Mouse (Mus musculus): ENCODE measurements around the gene Gm2075.
"Not testable (repeated sequence)": the region's sequence is repeated elsewhere in the genome, so short reads cannot be mapped to it uniquely, and the experiment has no call there.

Gene Gm2075

DNA sequence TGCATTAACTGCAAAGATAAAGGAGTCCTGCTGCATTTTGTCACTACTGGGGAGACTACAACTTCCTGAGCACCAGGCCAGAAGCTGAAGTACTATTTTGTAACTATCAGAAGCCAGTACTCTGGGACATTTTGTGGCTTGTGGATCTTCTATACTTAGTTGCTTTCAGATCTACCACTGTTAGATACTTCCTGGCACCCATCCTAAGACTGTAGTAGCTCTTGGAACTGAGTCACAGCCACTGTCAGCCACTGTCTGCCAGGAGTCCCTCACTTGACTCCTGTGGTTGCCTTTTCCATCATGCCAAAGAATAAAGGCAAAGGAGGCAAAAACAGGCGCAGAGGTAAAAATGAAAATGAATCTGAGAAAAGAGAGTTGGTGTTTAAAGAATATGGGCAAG is at the start of gene Gm2075:
Gene Gm2075, plus strand, starts transcription at position 301 of the 400 bp plus-strand sequence.
- not testable (repeated sequence) for DNase-seq (ENCODE audit: low spot score)

DNA sequence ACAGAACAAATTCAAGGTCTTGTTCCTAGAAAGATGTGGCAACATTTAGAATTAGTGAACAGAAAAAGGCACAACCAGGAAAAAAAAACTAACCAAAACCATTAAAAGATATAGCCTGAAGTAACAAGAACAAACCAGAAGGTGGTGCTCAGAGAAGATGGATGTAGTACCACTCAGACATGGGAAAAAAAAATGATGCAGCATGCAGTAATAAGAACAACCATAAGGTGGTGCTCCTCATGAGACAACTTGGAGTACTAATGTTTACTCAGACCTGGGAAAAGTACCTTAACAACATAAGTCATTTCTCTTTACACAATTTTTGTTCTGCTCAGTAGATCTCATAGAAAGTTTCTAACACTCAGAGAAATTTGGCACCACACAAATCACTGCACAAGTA is 27.6 kb upstream of the Gm2075 start:
- DNase-seq (ENCODE audit: low spot score), result not testable (repeated sequence)

DNA sequence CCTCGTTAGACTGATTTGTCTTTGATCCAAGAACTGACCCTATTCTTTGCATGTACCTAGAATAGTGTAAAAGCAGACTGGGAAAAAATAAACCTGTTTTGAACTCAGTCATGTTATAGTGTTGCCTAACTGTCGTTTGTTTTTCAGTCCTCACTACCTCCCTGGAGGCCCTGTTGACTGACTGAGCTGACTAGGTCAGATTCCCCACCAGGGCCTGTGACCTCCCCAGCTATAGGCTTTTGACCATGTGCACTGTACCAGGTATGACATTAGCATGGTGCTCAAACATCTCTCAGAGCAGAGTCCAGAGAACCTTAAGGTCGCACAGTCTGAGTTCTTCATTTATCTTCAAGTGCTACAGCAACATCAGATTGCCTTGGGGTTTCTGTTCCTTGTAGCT is 7.5 kb upstream of the Gm2075 start:
- not testable (repeated sequence) for DNase-seq (ENCODE audit: low spot score)

- DNase-seq (ENCODE audit: low spot score), result not testable (repeated sequence)
Observed at GRCm38 (mm10) chr12:88018671-88019070, 7.0 kb downstream of the Gm2075 start, which contains the start of gene Gm6803. Gene Gm6803, minus strand, starts transcription at chr12:88018771.

- not testable (repeated sequence) for DNase-seq (ENCODE audit: low spot score)
Observed at GRCm38 (mm10) chr12:88026704-88027103, 15.1 kb downstream of the Gm2075 start, which contains the start of gene Gm2056. Gene Gm2056, plus strand, starts transcription at chr12:88027004.

- DNase-seq (ENCODE audit: low spot score), result not testable (repeated sequence)
Observed at GRCm38 (mm10) chr12:88032250-88032649, 20.6 kb downstream of the Gm2075 start.

- not testable (repeated sequence) for DNase-seq (ENCODE audit: low spot score)
Observed at GRCm38 (mm10) chr12:88039062-88039461, 27.4 kb downstream of the Gm2075 start.

- not testable (repeated sequence) for DNase-seq (ENCODE audit: low spot score)
Observed at GRCm38 (mm10) chr12:88039703-88040102, 28.1 kb downstream of the Gm2075 start.

- not testable (repeated sequence) for DNase-seq (ENCODE audit: low spot score)
Observed at GRCm38 (mm10) chr12:88045226-88045625, 33.6 kb downstream of the Gm2075 start.

Data from spleen, adult 12 weeks (tissue).